Mouse (Mus musculus): ENCODE results near the gene Rrp9. TPM values are rescaled to one million over a fixed set of nuclear protein-coding genes. Genes with fewer than 3 reads are reported as not detected.

Rrp9 gene
- total and polyA plus RNA-seq, 3 experiments: 120 to 326 (median 130) TPM

GRCm38 (mm10) chr9:106483136-106483535, 7.4 kb downstream of the Rrp9 start:
- Histone ChIP-seq H3K36me3 (replicated peaks in 1 of 2; ENCODE audit: control insufficient read depth in 1 of 2, insufficient read depth in 1 of 2, low read length in 1 of 2) (peaks cover 59 to 77% of the 10 kb centered on the region in 2 experiments), H3K79me2 (replicated peaks; ENCODE audit: control insufficient read depth, extremely low read depth, insufficient read depth, poor library complexity, severe bottlenecking) (peaks cover 16% of the 10 kb centered on the region), H3K27me3 (replicated peaks) (no peaks in the 10 kb centered on the region), H3K9me3 (replicated peaks; ENCODE audit: low read length) (no peaks in the 10 kb centered on the region), H3K4me2 (ENCODE audit: insufficient read depth, low read depth, poor library complexity, severe bottlenecking) (no peak overlapping the region), H3K27ac (ENCODE audit: insufficient read depth, low read depth) (no peak overlapping the region), H3K4me1 (ENCODE audit: control insufficient read depth in 1 of 2, insufficient read depth in 2 of 2) (peaks cover 6 to 31% of the 10 kb centered on the region in 2 experiments; a peak in 3 of 4 replicates), H3K4me3 (replicated peaks in 1 of 3; ENCODE audit: low read depth in 2 of 3, low read length in 2 of 3, poor library complexity in 1 of 3) (no peak overlapping the region), H3K9ac (ENCODE audit: insufficient read depth, low read depth) (no peak overlapping the region)
- in situ Hi-C loops (cut with MboI; ENCODE audit: low pct_ligation_motif_present, low pct_unique_long_range_greater_than_20kb, low sequenced_read_pairs): no loop called here
- no peak for DNase-seq (ENCODE audit: extremely low read depth)
- dilution Hi-C loops (cut with MboI; ENCODE audit: extremely low pct_ligation_motif_present, extremely low pct_unique_long_range_greater_than_20kb, low sequenced_read_pairs): no loop called here
- TF ChIP-seq MAZ (IDR thresholded peaks at IDR 0.05; ENCODE audit: low read depth, low read length): no peak
- TF ChIP-seq ZC3H11A (IDR thresholded peaks at IDR 0.05; ENCODE audit: low read depth, low read length): no peak
- no peak for TF ChIP-seq UBTF (IDR thresholded peaks at IDR 0.05; ENCODE audit: low read depth, low read length)
- TF ChIP-seq NELFE (IDR thresholded peaks at IDR 0.05; ENCODE audit: low read depth, low read length): no peak
- TF ChIP-seq E2F4 (IDR thresholded peaks at IDR 0.05; ENCODE audit: insufficient replicate concordance, low read depth, low read length): no peak
- TF ChIP-seq GABPA (IDR thresholded peaks at IDR 0.05; ENCODE audit: insufficient replicate concordance, low read depth, low read length): no peak
- no peak for TF ChIP-seq RCOR1 (conservative IDR thresholded peaks at IDR 0.05; ENCODE audit: low read depth, low read length)
- no peak for TF ChIP-seq POLR2A (IDR thresholded peaks at IDR 0.05; ENCODE audit: low read depth, low read length)
- TF ChIP-seq RAD21 (IDR thresholded peaks at IDR 0.05; ENCODE audit: low read depth, low read length): no peak
- no peak for TF ChIP-seq MAFK (IDR thresholded peaks at IDR 0.05; ENCODE audit: insufficient replicate concordance, low read length)
- TF ChIP-seq ETS1 (conservative IDR thresholded peaks at IDR 0.05; ENCODE audit: low read depth, low read length): no peak
- TF ChIP-seq MEF2A (IDR thresholded peaks at IDR 0.05; ENCODE audit: borderline replicate concordance, low read depth, low read length): no peak

DNA sequence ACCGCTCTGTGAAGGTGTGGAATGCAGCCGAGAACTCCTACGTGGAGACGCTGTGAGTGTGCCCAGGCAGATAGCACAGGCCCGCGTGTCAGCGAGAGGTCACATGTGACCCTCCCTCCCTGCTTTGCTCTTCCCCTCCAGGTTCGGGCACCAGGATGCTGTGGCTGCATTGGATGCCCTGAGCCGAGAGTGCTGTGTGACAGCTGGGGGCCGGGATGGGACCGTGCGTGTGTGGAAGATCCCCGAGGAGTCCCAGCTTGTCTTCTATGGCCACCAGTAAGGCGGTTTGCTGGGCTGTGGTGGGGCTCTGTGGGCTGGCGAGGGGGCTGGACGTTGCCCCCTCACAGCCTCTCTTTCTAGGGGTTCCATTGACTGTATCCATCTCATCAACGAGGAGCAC, 7.8 kb downstream of the Rrp9 start:
- peaks cover 59 to 77% of the 10 kb centered on the region in 2 experiments for H3K36me3 ChIP-seq (replicated peaks in 1 of 2; ENCODE audit: control insufficient read depth in 1 of 2, insufficient read depth in 1 of 2, low read length in 1 of 2)
- no peak overlapping the region for H3K9ac ChIP-seq (ENCODE audit: insufficient read depth, low read depth)

More for the DNA sequence above, 7.8 kb downstream of the Rrp9 start:
- TF ChIP-seq EP300 (IDR thresholded peaks at IDR 0.05; ENCODE audit: low read length): no peak
- no peak for TF ChIP-seq ELF1 (IDR thresholded peaks at IDR 0.05; ENCODE audit: low read depth, low read length)
- no peak for TF ChIP-seq E2F4 (IDR thresholded peaks at IDR 0.05; ENCODE audit: insufficient replicate concordance, low read depth, low read length)
- TF ChIP-seq MAX (IDR thresholded peaks at IDR 0.05; ENCODE audit: low read length): no peak
- no peak for TF ChIP-seq USF2 (conservative IDR thresholded peaks at IDR 0.05; ENCODE audit: low read depth, low read length)
- TF ChIP-seq POLR2A (IDR thresholded peaks at IDR 0.05; ENCODE audit: low read depth, low read length): no peak
- no peak for TF ChIP-seq BHLHE40 (IDR thresholded peaks at IDR 0.05; ENCODE audit: low read depth, low read length)
- TF ChIP-seq UBTF (IDR thresholded peaks at IDR 0.05; ENCODE audit: low read depth, low read length): no peak
- no peak for TF ChIP-seq ZMIZ1 (IDR thresholded peaks at IDR 0.05; ENCODE audit: low read depth, low read length)
- no peak for TF ChIP-seq MEF2A (IDR thresholded peaks at IDR 0.05; ENCODE audit: borderline replicate concordance, low read depth, low read length)
- Histone ChIP-seq H3K4me3 (replicated peaks in 1 of 3; ENCODE audit: low read depth in 2 of 3, low read length in 2 of 3, poor library complexity in 1 of 3) (no peak overlapping the region), H3K27me3 (replicated peaks) (no peaks in the 10 kb centered on the region), H3K9me3 (replicated peaks; ENCODE audit: low read length) (no peaks in the 10 kb centered on the region), H3K4me1 (ENCODE audit: control insufficient read depth in 1 of 2, insufficient read depth in 2 of 2) (peaks cover 6 to 27% of the 10 kb centered on the region in 2 experiments; a peak in 3 of 4 replicates), H3K27ac (ENCODE audit: insufficient read depth, low read depth) (no peak overlapping the region), H3K4me2 (ENCODE audit: insufficient read depth, low read depth, poor library complexity, severe bottlenecking) (no peak overlapping the region), H3K79me2 (replicated peaks; ENCODE audit: control insufficient read depth, extremely low read depth, insufficient read depth, poor library complexity, severe bottlenecking) (peaks cover 11% of the 10 kb centered on the region)
- no peak for DNase-seq (ENCODE audit: extremely low read depth)
- dilution Hi-C loops (cut with MboI; ENCODE audit: extremely low pct_ligation_motif_present, extremely low pct_unique_long_range_greater_than_20kb, low sequenced_read_pairs) (no loop called here), in situ Hi-C loops (cut with MboI; ENCODE audit: low pct_ligation_motif_present, low pct_unique_long_range_greater_than_20kb, low sequenced_read_pairs) (no loop called here)

Data from CH12.LX (cell line).